Mouse (Mus musculus) heart, postnatal 0 days (tissue): ENCODE measurements around the gene Gprin1.

ENCODE experiments used
- CTCF ChIP-seq: IDR thresholded peaks from 2 replicates; pipeline ENCODE4 v1.5.1; 2016; ENCODE audit warnings: antibody characterized with exemption, control low read depth, low read depth
- EP300 ChIP-seq: IDR thresholded peaks from 2 replicates; pipeline ENCODE4 v1.6.1; 2016; ENCODE audit warnings: antibody characterized with exemption, low read depth

- TF ChIP-seq CTCF (no peak), EP300 (no peak)
Observed at GRCm38 (mm10) chr13:54758756-54759470, 9.2 kb upstream of the Gprin1 start.
